Mouse (Mus musculus) adipose tissue, adult 10 weeks (tissue): ENCODE results near the gene Lcn4. TPM values are rescaled to one million over a fixed set of nuclear protein-coding genes. Genes with fewer than 3 reads are reported as not detected.

Experiments used
- polyA plus RNA-seq: library from polyadenylated mRNA; stranded (reverse); fragments of 350-450 nt; fragmentation: Illumina TruSeq; extraction: RNeasy Lipid Tissue Mini Kit (QIAGEN cat#74804); gene quantifications from one replicate; pipeline ENCODE4 v1.2.3, GENCODE M21; 2014; ENCODE audit warnings: low read depth, low replicate concordance

Gene Lcn4
- polyA plus RNA-seq = not detected

DNA sequence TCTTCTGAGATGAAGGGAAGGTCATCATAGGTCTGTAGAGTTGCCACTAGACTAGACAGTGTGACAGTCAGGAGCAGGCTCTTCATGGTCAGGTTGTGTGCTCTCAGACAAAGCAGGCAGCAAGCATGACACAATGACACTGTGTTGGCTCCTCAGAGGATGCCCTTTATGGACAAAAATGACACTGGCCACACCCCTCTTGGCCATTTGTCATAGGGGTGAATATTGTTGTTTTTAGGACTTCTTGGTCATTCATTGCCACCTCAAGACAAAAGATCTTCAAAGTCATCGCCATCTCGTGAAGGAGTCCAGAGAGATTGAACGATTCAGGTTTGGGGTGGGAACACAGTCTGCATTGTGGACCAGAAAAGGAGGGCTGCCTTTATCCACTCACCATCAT is at the start of gene Lcn4:
TSS of gene Lcn4 (minus strand) at position 101 of the 400 bp plus-strand sequence.

DNA sequence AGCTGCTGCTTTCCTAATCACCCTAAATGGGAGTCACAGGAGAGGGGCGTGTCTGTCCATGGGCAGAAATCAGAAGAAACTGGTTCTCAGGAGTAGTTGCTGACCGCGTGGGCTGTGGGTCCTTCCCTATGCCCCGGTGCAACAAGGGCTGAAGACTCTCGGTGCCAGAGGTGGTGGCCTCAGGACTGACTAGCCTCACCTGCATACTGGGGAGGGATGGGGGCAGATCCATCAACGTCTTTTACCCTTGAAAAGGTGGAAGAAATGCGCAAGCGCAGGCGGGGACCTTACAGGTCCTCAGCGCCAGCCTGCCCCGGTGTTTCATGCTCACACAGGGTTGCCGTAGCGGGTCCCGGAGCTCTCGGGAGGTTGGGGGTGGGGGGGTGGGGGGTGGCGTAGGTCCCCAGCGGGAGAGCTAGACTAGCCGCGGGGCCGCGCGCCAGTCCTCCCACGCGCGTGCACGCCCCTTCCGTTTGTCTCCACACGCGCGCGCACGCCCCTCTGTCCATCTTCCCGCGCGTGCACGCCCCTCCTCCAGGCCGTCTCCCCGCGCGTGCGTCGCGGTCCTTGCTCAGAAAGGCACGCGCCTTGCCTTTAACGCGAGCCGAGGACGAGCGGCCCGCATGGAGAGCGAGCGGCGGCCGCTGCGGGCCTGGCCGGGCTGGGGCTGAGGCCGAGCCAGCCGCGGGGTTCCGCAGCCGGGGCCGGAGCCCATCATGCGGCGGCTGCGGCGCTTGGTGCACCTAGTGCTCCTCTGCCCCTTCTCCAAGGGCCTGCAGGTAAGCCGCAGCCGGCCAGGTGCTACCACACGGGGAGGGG is 43.0 kb downstream of the Lcn4 start, which contains the start of gene Fam69b:
TSS of gene Fam69b (plus strand) at position 537 of the 819 bp plus-strand sequence.

Other genes with a start within 250 kb of the Lcn4 start
- gene Sec16a, start 226.1 kb downstream of the Lcn4 start, polyA plus RNA-seq = 86.4 TPM
- 35.6 TPM for gene Notch1, start 154.6 kb downstream of the Lcn4 start, polyA plus RNA-seq
- gene Egfl7, start 91.3 kb downstream of the Lcn4 start, polyA plus RNA-seq = 114 TPM
- gene Gm20532, start 84.6 kb downstream of the Lcn4 start, polyA plus RNA-seq = not detected
- gene Agpat2, start 66.9 kb downstream of the Lcn4 start, polyA plus RNA-seq = 158 TPM
- gene Fam69b, start 42.8 kb downstream of the Lcn4 start, polyA plus RNA-seq = 12.1 TPM
- gene Abo, start 193.7 kb upstream of the Lcn4 start, polyA plus RNA-seq = 9.1 TPM
- 18.6 TPM for gene Surf6, start 231.6 kb upstream of the Lcn4 start, polyA plus RNA-seq
- gene Med22, start 239.4 kb upstream of the Lcn4 start, polyA plus RNA-seq = 45.9 TPM
- 1,138 TPM for gene Rpl7a, start 239.5 kb upstream of the Lcn4 start, polyA plus RNA-seq
- gene Surf2, start 245.1 kb upstream of the Lcn4 start, polyA plus RNA-seq = 33.0 TPM
- 83.7 TPM for gene Surf1, start 245.2 kb upstream of the Lcn4 start, polyA plus RNA-seq